Mouse (Mus musculus): ENCODE results near the gene Smoc1.

GRCm38 (mm10) chr12:81026277-81026994, at the start of gene Smoc1:
- TF ChIP-seq POLR2A (IDR thresholded peaks at IDR 0.05; ENCODE audit: control insufficient read depth, extremely low read depth, insufficient read depth, low read length, poor library complexity) (no peak), CTCF (IDR thresholded peaks at IDR 0.05; ENCODE audit: borderline replicate concordance, control insufficient read depth, extremely low read depth, insufficient read depth, low read length, poor library complexity) (no peak; the same call in 1 of the 2 replicates)

Data from thymus, adult 2 months (tissue).